Mouse (Mus musculus): ENCODE data around the gene Lrrc20.
A peak's percentile ranks its signal among the peaks of the same experiment; 100 is the strongest.

The Lrrc20 gene

GRCm38 (mm10) chr10:61517296-61518071 is 41.9 kb downstream of the Lrrc20 start:
- peak; percentile 21 to 62 for DNase-seq

GRCm38 (mm10) chr10:61518320-61518719 is 42.7 kb downstream of the Lrrc20 start:
- no peak for DNase-seq

GRCm38 (mm10) chr10:61519491-61519890 is 43.9 kb downstream of the Lrrc20 start:
- DNase-seq: no peak

GRCm38 (mm10) chr10:61520714-61521113 is 45.1 kb downstream of the Lrrc20 start:
- no peak for DNase-seq

GRCm38 (mm10) chr10:61530936-61531335 is 55.3 kb downstream of the Lrrc20 start:
- DNase-seq: no peak

GRCm38 (mm10) chr10:61533285-61533684 is 57.7 kb downstream of the Lrrc20 start:
- peak in 1 of 2 experiments; percentile 7 for DNase-seq

GRCm38 (mm10) chr10:61534371-61535101 is 58.9 kb downstream of the Lrrc20 start:
- DNase-seq: peak; percentile 47 to 55

GRCm38 (mm10) chr10:61535441-61535840 is 59.8 kb downstream of the Lrrc20 start:
- peak in 1 of 2 experiments; percentile 12 for DNase-seq

- DNase-seq: peak; percentile 83 to 87
These were observed 60.8 kb downstream of the Lrrc20 start for GRCm38 (mm10) chr10:61536130-61537035.

GRCm38 (mm10) chr10:61537036-61537380 is 61.4 kb downstream of the Lrrc20 start:
- DNase-seq: peak; percentile 24 to 46

- no peak for DNase-seq
These were observed 62.8 kb downstream of the Lrrc20 start for GRCm38 (mm10) chr10:61538446-61538845.

- DNase-seq: peak; percentile 14 to 69
These were observed 68.7 kb downstream of the Lrrc20 start for GRCm38 (mm10) chr10:61544127-61544862.

GRCm38 (mm10) chr10:61544863-61545240 is 69.3 kb downstream of the Lrrc20 start:
- DNase-seq: no peak

GRCm38 (mm10) chr10:61550106-61550505 is 74.5 kb downstream of the Lrrc20 start:
- DNase-seq: no peak

- DNase-seq: no peak
These were observed 79.6 kb downstream of the Lrrc20 start for GRCm38 (mm10) chr10:61555155-61555554.

GRCm38 (mm10) chr10:61558631-61559030 is 83.0 kb downstream of the Lrrc20 start:
- no peak for DNase-seq

GRCm38 (mm10) chr10:61559544-61559943 is 83.9 kb downstream of the Lrrc20 start:
- no peak for DNase-seq

GRCm38 (mm10) chr10:61563550-61563949 is 87.9 kb downstream of the Lrrc20 start:
- no peak for DNase-seq

- no peak for DNase-seq
These were observed 88.8 kb downstream of the Lrrc20 start for GRCm38 (mm10) chr10:61564408-61564807.

GRCm38 (mm10) chr10:61570181-61570580 is 94.6 kb downstream of the Lrrc20 start:
- no peak for DNase-seq

- DNase-seq: peak in 1 of 2 experiments; percentile 42
These were observed 96.5 kb downstream of the Lrrc20 start for GRCm38 (mm10) chr10:61572126-61572525.

GRCm38 (mm10) chr10:61576120-61576767 is 100.6 kb downstream of the Lrrc20 start:
- DNase-seq: no peak

All from lung, postnatal 4 days (tissue).